Mouse (Mus musculus) lung, adult 2 months (tissue): ENCODE results near the gene Pip4p1.

Source experiments
- CTCF ChIP-seq: fragments of 200-500 bp; IDR thresholded peaks from 2 replicates; pipeline ENCODE4 v1.5.1; 2011; ENCODE audit warnings: mild to moderate bottlenecking, low read length, control low read depth; ENCODE audit not compliant: insufficient read depth
- POLR2A ChIP-seq: fragments of 200-500 bp; IDR thresholded peaks from 2 replicates; pipeline ENCODE4 v1.6.1; 2011; ENCODE audit warnings: low read depth, mild to moderate bottlenecking, control low read depth, low read length, borderline replicate concordance; ENCODE audit errors: extremely low read depth

DNA sequence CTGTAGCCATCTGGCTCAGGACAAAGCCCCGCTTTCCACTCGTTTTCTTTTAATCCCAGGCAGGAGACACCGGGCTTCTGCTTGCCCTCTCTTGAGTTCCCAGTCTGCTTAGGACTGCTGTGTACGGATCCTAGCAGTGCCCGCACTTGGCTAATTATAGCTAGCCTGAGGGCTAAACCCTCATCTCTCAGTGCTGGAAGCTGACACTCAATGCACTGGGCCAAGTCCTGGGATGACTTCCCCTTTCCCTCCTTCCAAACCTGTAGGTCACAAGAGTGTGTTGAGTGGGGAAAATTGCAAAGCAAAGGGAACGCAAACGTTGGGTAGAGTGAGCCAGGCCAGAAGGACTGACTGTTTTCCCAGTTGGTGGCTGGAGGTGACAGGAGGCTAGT, 33.3 kb downstream of the Pip4p1 start, which contains the start of gene Klhl33:
- no peak for TF ChIP-seq CTCF
- TF ChIP-seq POLR2A: no peak
